Mouse (Mus musculus): Measurements from ENCODE around the gene Sgpp1. TPM values are rescaled to one million over a fixed set of nuclear protein-coding genes. Genes with fewer than 3 reads are reported as not detected.
"Not testable (repeated sequence)": the region's sequence is repeated elsewhere in the genome, so short reads cannot be mapped to it uniquely, and the experiment has no call there.

Gene Sgpp1
- polyA plus RNA-seq, 1 experiment from 2014 or later: 11.5 TPM

GRCm38 (mm10) chr12:75712905-75713304, 22.6 kb downstream of the Sgpp1 start:
- WGBS: 93% methylated on average over 7 of the region's 7 CpGs
- H3K27ac ChIP-seq (replicated peaks; ENCODE audit: low read depth, low read length); H3K4me2 ChIP-seq (ENCODE audit: low read depth, severe bottlenecking); H3K9ac ChIP-seq (ENCODE audit: low read length); H3K27me3 ChIP-seq (ENCODE audit: control insufficient read depth, insufficient read depth, low read length); H3K9me3 ChIP-seq (ENCODE audit: control insufficient read depth, low read length); DNase-seq (ENCODE audit: low spot score); H3K4me3 ChIP-seq (ENCODE audit: low read depth, low read length); ATAC-seq (ENCODE audit: insufficient number of reproducible peaks, low FRiP score, low TSS enrichment, low read depth); H3K36me3 ChIP-seq (ENCODE audit: control insufficient read depth, insufficient read depth, low read length); H3K4me1 ChIP-seq (ENCODE audit: control insufficient read depth, insufficient read depth, low read length): not testable (repeated sequence)

GRCm38 (mm10) chr12:75710596-75711376, 24.7 kb downstream of the Sgpp1 start:
- H3K36me3 ChIP-seq (ENCODE audit: control insufficient read depth, insufficient read depth, low read length): no peaks in the 10 kb centered on the region
- ATAC-seq (ENCODE audit: insufficient number of reproducible peaks, low FRiP score, low TSS enrichment, low read depth): no peak
- DNase-seq (ENCODE audit: low spot score): no peak

GRCm38 (mm10) chr12:75709506-75709905, 26.0 kb downstream of the Sgpp1 start:
- Histone ChIP-seq H3K4me1 (ENCODE audit: control insufficient read depth, insufficient read depth, low read length) (no peaks in the 10 kb centered on the region), H3K27me3 (ENCODE audit: control insufficient read depth, insufficient read depth, low read length) (no peaks in the 10 kb centered on the region), H3K4me3 (ENCODE audit: low read depth, low read length) (no peak overlapping the region), H3K9me3 (ENCODE audit: control insufficient read depth, low read length) (no peaks in the 10 kb centered on the region), H3K9ac (ENCODE audit: low read length) (no peak overlapping the region), H3K4me2 (ENCODE audit: low read depth, severe bottlenecking) (no peak overlapping the region), H3K36me3 (ENCODE audit: control insufficient read depth, insufficient read depth, low read length) (no peaks in the 10 kb centered on the region), H3K27ac (replicated peaks; ENCODE audit: low read depth, low read length) (no peak overlapping the region)
- no peak for ATAC-seq (ENCODE audit: insufficient number of reproducible peaks, low FRiP score, low TSS enrichment, low read depth)
- DNase-seq (ENCODE audit: low spot score): no peak
- 97% methylated on average over 2 of the region's 2 CpGs for WGBS

More at GRCm38 (mm10) chr12:75710596-75711376, 24.7 kb downstream of the Sgpp1 start:
- H3K9me3 ChIP-seq (ENCODE audit: control insufficient read depth, low read length): no peaks in the 10 kb centered on the region
- no peak overlapping the region for H3K9ac ChIP-seq (ENCODE audit: low read length)
- 90% methylated on average over 9 of the region's 9 CpGs for WGBS
- H3K27me3 ChIP-seq (ENCODE audit: control insufficient read depth, insufficient read depth, low read length): no peaks in the 10 kb centered on the region
- no peak overlapping the region for H3K4me3 ChIP-seq (ENCODE audit: low read depth, low read length)
- H3K4me1 ChIP-seq (ENCODE audit: control insufficient read depth, insufficient read depth, low read length): no peaks in the 10 kb centered on the region
- H3K4me2 ChIP-seq (ENCODE audit: low read depth, severe bottlenecking): no peak overlapping the region
- no peak overlapping the region for H3K27ac ChIP-seq (replicated peaks; ENCODE audit: low read depth, low read length)

- 90% methylated on average over 7 of the region's 7 CpGs for WGBS
- no peak for ATAC-seq (ENCODE audit: insufficient number of reproducible peaks, low FRiP score, low TSS enrichment, low read depth)
- H3K27ac ChIP-seq (replicated peaks; ENCODE audit: low read depth, low read length): no peak overlapping the region
These were observed 28.9 kb downstream of the Sgpp1 start for GRCm38 (mm10) chr12:75706670-75707069.

GRCm38 (mm10) chr12:75702739-75703122, 32.8 kb downstream of the Sgpp1 start:
- WGBS: 82% methylated on average over 3 of the region's 3 CpGs
- no peak for ATAC-seq (ENCODE audit: insufficient number of reproducible peaks, low FRiP score, low TSS enrichment, low read depth)
- H3K9ac ChIP-seq (ENCODE audit: low read length): no peak overlapping the region

More at GRCm38 (mm10) chr12:75706670-75707069, 28.9 kb downstream of the Sgpp1 start:
- no peaks in the 10 kb centered on the region for H3K4me1 ChIP-seq (ENCODE audit: control insufficient read depth, insufficient read depth, low read length)
- no peaks in the 10 kb centered on the region for H3K36me3 ChIP-seq (ENCODE audit: control insufficient read depth, insufficient read depth, low read length)
- H3K4me2 ChIP-seq (ENCODE audit: low read depth, severe bottlenecking): no peak overlapping the region
- no peak for DNase-seq (ENCODE audit: low spot score)
- H3K9ac ChIP-seq (ENCODE audit: low read length): no peak overlapping the region
- no peak overlapping the region for H3K4me3 ChIP-seq (ENCODE audit: low read depth, low read length)
- no peaks in the 10 kb centered on the region for H3K27me3 ChIP-seq (ENCODE audit: control insufficient read depth, insufficient read depth, low read length)
- H3K9me3 ChIP-seq (ENCODE audit: control insufficient read depth, low read length): no peaks in the 10 kb centered on the region

GRCm38 (mm10) chr12:75702084-75702738, 33.3 kb downstream of the Sgpp1 start:
- DNase-seq (ENCODE audit: low spot score) (no peak), ATAC-seq (ENCODE audit: insufficient number of reproducible peaks, low FRiP score, low TSS enrichment, low read depth) (no peak)
- no peak overlapping the region for H3K4me3 ChIP-seq (ENCODE audit: low read depth, low read length)
- H3K27me3 ChIP-seq (ENCODE audit: control insufficient read depth, insufficient read depth, low read length): no peaks in the 10 kb centered on the region
- peak overlapping the region; percentile 7; the same call in 1 of the 2 replicates for H3K9ac ChIP-seq (ENCODE audit: low read length)
- no peaks in the 10 kb centered on the region for H3K9me3 ChIP-seq (ENCODE audit: control insufficient read depth, low read length)
- H3K4me2 ChIP-seq (ENCODE audit: low read depth, severe bottlenecking): peak overlapping the region; percentile 27; the same call in 1 of the 2 replicates
- no peak overlapping the region for H3K27ac ChIP-seq (replicated peaks; ENCODE audit: low read depth, low read length)
- WGBS: 72% methylated on average over 14 of the region's 14 CpGs
- H3K36me3 ChIP-seq (ENCODE audit: control insufficient read depth, insufficient read depth, low read length): no peaks in the 10 kb centered on the region
- no peaks in the 10 kb centered on the region for H3K4me1 ChIP-seq (ENCODE audit: control insufficient read depth, insufficient read depth, low read length)

More at GRCm38 (mm10) chr12:75702739-75703122, 32.8 kb downstream of the Sgpp1 start:
- Histone ChIP-seq H3K27me3 (ENCODE audit: control insufficient read depth, insufficient read depth, low read length) (no peaks in the 10 kb centered on the region), H3K4me3 (ENCODE audit: low read depth, low read length) (no peak overlapping the region), H3K27ac (replicated peaks; ENCODE audit: low read depth, low read length) (no peak overlapping the region), H3K9me3 (ENCODE audit: control insufficient read depth, low read length) (no peaks in the 10 kb centered on the region), H3K4me1 (ENCODE audit: control insufficient read depth, insufficient read depth, low read length) (no peaks in the 10 kb centered on the region), H3K4me2 (ENCODE audit: low read depth, severe bottlenecking) (no peak overlapping the region), H3K36me3 (ENCODE audit: control insufficient read depth, insufficient read depth, low read length) (no peaks in the 10 kb centered on the region)
- no peak for DNase-seq (ENCODE audit: low spot score)

GRCm38 (mm10) chr12:75701173-75702083, 34.1 kb downstream of the Sgpp1 start:
- H3K4me3 ChIP-seq (ENCODE audit: low read depth, low read length): no peak overlapping the region
- H3K9ac ChIP-seq (ENCODE audit: low read length): peak overlapping the region; percentile 14; the same call in 1 of the 2 replicates
- 30% methylated on average over 21 of the region's 21 CpGs for WGBS
- ATAC-seq (ENCODE audit: insufficient number of reproducible peaks, low FRiP score, low TSS enrichment, low read depth) (peak; percentile 54; the same call in 1 of the 2 replicates), DNase-seq (ENCODE audit: low spot score) (peak; percentile 57)
- H3K4me2 ChIP-seq (ENCODE audit: low read depth, severe bottlenecking): peak overlapping the region; percentile 27; the same call in 1 of the 2 replicates
- no peak overlapping the region for H3K27ac ChIP-seq (replicated peaks; ENCODE audit: low read depth, low read length)
- no peaks in the 10 kb centered on the region for H3K9me3 ChIP-seq (ENCODE audit: control insufficient read depth, low read length)
- no peaks in the 10 kb centered on the region for H3K36me3 ChIP-seq (ENCODE audit: control insufficient read depth, insufficient read depth, low read length)
- H3K27me3 ChIP-seq (ENCODE audit: control insufficient read depth, insufficient read depth, low read length): no peaks in the 10 kb centered on the region
- no peaks in the 10 kb centered on the region for H3K4me1 ChIP-seq (ENCODE audit: control insufficient read depth, insufficient read depth, low read length)

GRCm38 (mm10) chr12:75698692-75699091, 36.8 kb downstream of the Sgpp1 start:
- no peak for DNase-seq (ENCODE audit: low spot score)
- no peaks in the 10 kb centered on the region for H3K9me3 ChIP-seq (ENCODE audit: control insufficient read depth, low read length)
- no peaks in the 10 kb centered on the region for H3K27me3 ChIP-seq (ENCODE audit: control insufficient read depth, insufficient read depth, low read length)
- no peak overlapping the region for H3K9ac ChIP-seq (ENCODE audit: low read length)
- H3K4me1 ChIP-seq (ENCODE audit: control insufficient read depth, insufficient read depth, low read length): no peaks in the 10 kb centered on the region
- H3K27ac ChIP-seq (replicated peaks; ENCODE audit: low read depth, low read length): no peak overlapping the region
- H3K4me3 ChIP-seq (ENCODE audit: low read depth, low read length): no peak overlapping the region
- no peak overlapping the region for H3K4me2 ChIP-seq (ENCODE audit: low read depth, severe bottlenecking)
- no peaks in the 10 kb centered on the region for H3K36me3 ChIP-seq (ENCODE audit: control insufficient read depth, insufficient read depth, low read length)
- no peak for ATAC-seq (ENCODE audit: insufficient number of reproducible peaks, low FRiP score, low TSS enrichment, low read depth)
- 89% methylated on average over 3 of the region's 3 CpGs for WGBS
